Mouse (Mus musculus) cerebellum, adult 11-12 months (tissue): ENCODE data around the gene Krtap10-10.

Experiments
- DNase-seq: peaks from one replicate; pipeline ENCODE4 v3.0.0; 2022

Krtap10-10 gene

DNA sequence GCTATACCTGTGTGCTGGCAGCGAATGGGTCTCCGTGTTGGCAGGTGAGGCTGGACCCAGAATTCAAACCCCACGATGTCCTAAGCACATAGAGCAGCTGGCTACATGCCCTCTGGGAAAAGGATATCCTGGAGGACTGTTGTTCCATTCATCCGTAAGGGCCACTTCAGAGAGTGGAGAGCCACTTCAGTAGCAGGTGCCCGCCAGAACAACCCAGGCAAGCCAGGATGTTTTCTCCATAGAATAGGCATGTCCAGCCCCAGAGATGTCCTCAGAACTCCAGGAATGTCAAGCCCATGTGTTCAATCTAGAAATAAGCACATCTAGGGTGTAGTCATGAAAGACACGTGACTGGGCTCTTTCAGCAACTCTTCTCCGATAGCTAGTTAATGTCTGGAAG is 33.9 kb downstream of the Krtap10-10 start:
- DNase-seq, result no peak

DNA sequence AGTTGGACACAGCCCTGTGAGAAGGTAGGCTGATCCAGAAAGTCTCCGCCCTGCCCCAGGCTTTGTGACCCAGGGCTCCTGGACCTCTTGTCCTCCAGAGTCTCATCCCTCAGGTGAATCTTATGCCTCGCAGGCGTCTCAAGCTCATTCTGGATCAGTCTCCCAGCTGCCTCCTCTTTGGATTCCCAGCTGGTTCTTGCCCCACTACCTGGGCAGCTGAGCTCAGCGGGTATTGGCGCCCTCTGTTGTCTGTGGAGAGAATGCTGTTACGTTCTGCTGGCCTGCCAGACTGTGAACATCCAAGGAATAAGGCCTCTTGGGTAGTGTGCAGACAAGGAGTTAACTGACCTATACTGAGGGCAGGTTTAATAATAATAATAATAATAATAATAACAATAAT is 43.2 kb downstream of the Krtap10-10 start:
- no peak for DNase-seq

- no peak for DNase-seq
Observed at GRCm38 (mm10) chr10:77880305-77880704, 44.6 kb downstream of the Krtap10-10 start.

- DNase-seq, result no peak
Observed at GRCm38 (mm10) chr10:77882553-77882952, 46.8 kb downstream of the Krtap10-10 start.

DNA sequence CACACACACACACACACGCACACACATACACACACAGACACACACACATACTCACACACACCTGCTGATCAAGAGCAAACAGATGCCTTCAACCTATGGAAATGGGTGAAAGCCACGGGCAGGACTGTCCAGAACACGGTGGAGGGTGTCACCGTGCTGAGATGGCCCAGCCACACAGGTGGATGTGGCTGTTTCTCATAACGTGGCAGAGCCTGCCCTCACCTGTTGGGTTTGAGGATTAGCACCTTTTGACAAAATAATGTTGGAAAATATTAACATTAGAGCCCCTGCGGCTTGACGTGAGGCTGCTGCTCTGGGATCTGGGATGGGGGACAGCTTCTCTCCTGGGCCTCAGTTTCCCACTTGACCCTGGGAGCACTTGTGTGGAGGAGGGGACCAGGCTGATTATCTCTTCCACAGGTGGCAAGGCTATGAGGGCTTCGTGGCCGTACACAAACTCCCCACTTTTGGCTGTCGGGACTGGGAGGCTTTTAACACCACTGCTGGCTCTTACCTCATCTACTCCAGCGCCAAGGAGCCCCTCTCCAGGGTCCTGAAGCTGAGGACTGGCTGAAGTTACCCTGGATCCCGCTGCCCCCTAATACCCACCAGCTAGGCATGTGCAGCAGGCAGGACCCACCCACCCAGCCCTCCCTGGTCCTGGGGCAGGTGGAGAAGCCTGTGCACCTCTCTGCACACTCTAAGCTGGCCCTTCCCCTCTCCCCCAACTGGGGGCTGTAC is 50.4 kb downstream of the Krtap10-10 start:
- DNase-seq, result no peak
